Mouse (Mus musculus): ENCODE data around the gene Slc19a2. TPM values are rescaled to one million over a fixed set of nuclear protein-coding genes. Genes with fewer than 3 reads are reported as not detected.
"Not testable (repeated sequence)": the region's sequence is repeated elsewhere in the genome, so short reads cannot be mapped to it uniquely, and the experiment has no call there.

Gene Slc19a2
- polyA plus RNA-seq, 1 experiment from 2014 or later = 8.1 TPM

- Histone ChIP-seq H3K9me3 (ENCODE audit: control insufficient read depth, low read length) (no peaks in the 10 kb centered on the region), H3K9ac (no peak overlapping the region), H3K27me3 (ENCODE audit: control insufficient read depth, insufficient read depth, low read length) (peaks cover 10% of the 10 kb centered on the region), H3K4me1 (replicated peaks; ENCODE audit: control insufficient read depth, insufficient read depth, low read length) (no peaks in the 10 kb centered on the region), H3K4me2 (replicated peaks) (no peak overlapping the region), H3K4me3 (replicated peaks; ENCODE audit: low read length) (no peak overlapping the region), H3K36me3 (replicated peaks; ENCODE audit: control insufficient read depth, insufficient read depth) (no peaks in the 10 kb centered on the region), H3K27ac (no peak overlapping the region)
- ATAC-seq (ENCODE audit: low FRiP score) (no peak), DNase-seq (ENCODE audit: low spot score) (no peak)
- WGBS = 87% methylated on average over 4 of the region's 4 CpGs
Measured at GRCm38 (mm10) chr1:164220261-164220660, 28.6 kb upstream of the Slc19a2 start.

DNA sequence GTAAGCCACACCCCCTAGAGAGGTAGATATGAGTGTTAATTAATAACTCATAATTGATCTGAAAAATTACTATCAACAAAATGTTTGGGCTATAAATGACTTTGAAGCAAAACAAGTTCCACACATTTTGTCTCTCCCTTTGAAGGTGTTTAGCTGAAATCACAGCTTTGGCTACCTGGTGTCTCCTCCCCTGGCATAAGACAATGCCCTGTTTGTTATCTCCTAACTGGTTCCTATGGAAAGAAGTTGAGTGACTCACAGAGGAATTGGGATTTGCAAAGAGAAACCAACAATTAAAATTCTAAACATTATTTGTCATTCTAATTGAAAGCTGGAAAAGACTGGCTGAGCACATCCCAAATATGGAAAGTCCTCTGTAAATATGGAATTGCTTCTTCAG is 25.8 kb upstream of the Slc19a2 start:
- Histone ChIP-seq H3K36me3 (replicated peaks; ENCODE audit: control insufficient read depth, insufficient read depth) (no peaks in the 10 kb centered on the region), H3K4me1 (replicated peaks; ENCODE audit: control insufficient read depth, insufficient read depth, low read length) (no peaks in the 10 kb centered on the region), H3K9ac (no peak overlapping the region), H3K27me3 (ENCODE audit: control insufficient read depth, insufficient read depth, low read length) (peaks cover 10% of the 10 kb centered on the region), H3K27ac (no peak overlapping the region), H3K4me2 (replicated peaks) (no peak overlapping the region), H3K4me3 (replicated peaks; ENCODE audit: low read length) (no peak overlapping the region), H3K9me3 (ENCODE audit: control insufficient read depth, low read length) (no peaks in the 10 kb centered on the region)
- no peak for ATAC-seq (ENCODE audit: low FRiP score)
- DNase-seq (ENCODE audit: low spot score) = no peak

DNA sequence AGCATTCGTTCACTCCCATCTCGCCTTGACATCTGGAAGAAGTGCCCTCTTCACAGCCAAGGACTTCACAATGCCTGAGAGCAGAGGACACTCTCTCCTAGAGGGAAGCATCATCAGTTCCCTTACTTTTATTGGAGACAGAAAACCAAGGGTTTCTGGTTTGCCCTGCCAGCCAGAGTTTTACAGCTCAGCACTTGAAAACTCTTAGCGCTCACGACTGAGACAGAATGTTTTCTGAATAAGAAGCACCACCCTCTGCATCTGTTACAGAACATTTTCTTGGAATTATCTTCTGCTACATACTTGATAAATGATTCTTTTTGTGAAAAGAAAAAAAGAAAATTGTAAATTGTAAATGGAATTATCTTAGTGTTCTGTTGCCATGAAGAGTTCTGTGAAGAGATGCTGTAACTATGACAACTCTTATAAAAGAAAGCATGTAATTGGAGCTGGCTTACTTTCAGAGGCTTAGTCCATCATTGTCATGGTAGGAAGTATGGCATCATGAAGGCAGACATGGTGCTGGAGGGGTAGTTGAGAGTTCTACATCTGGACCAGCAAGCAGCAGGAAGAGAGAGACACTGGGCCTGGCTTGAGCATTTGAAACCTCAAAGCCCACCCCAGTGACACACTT is 16.8 kb upstream of the Slc19a2 start:
- H3K4me3 ChIP-seq (replicated peaks; ENCODE audit: low read length); H3K9me3 ChIP-seq (ENCODE audit: control insufficient read depth, low read length); H3K27me3 ChIP-seq (ENCODE audit: control insufficient read depth, insufficient read depth, low read length); ATAC-seq (ENCODE audit: low FRiP score); H3K36me3 ChIP-seq (replicated peaks; ENCODE audit: control insufficient read depth, insufficient read depth); DNase-seq (ENCODE audit: low spot score); H3K4me2 ChIP-seq (replicated peaks); H3K4me1 ChIP-seq (replicated peaks; ENCODE audit: control insufficient read depth, insufficient read depth, low read length); H3K27ac ChIP-seq; H3K9ac ChIP-seq: not testable (repeated sequence)
- 82% methylated on average over 2 of the region's 4 CpGs for WGBS

- Histone ChIP-seq H3K27me3 (ENCODE audit: control insufficient read depth, insufficient read depth, low read length) (no peaks in the 10 kb centered on the region), H3K4me1 (replicated peaks; ENCODE audit: control insufficient read depth, insufficient read depth, low read length) (no peaks in the 10 kb centered on the region), H3K36me3 (replicated peaks; ENCODE audit: control insufficient read depth, insufficient read depth) (no peaks in the 10 kb centered on the region), H3K4me2 (replicated peaks) (no peak overlapping the region), H3K9ac (no peak overlapping the region), H3K27ac (no peak overlapping the region), H3K9me3 (ENCODE audit: control insufficient read depth, low read length) (no peaks in the 10 kb centered on the region), H3K4me3 (replicated peaks; ENCODE audit: low read length) (no peak overlapping the region)
- no peak for DNase-seq (ENCODE audit: low spot score)
- ATAC-seq (ENCODE audit: low FRiP score) = no peak
- WGBS = 79% methylated on average over 1 of the region's 1 CpGs
Measured at GRCm38 (mm10) chr1:164233447-164233846, 15.4 kb upstream of the Slc19a2 start.

- Histone ChIP-seq H3K9me3 (ENCODE audit: control insufficient read depth, low read length) (no peaks in the 10 kb centered on the region), H3K9ac (no peak overlapping the region), H3K4me2 (replicated peaks) (no peak overlapping the region), H3K27ac (no peak overlapping the region), H3K4me1 (replicated peaks; ENCODE audit: control insufficient read depth, insufficient read depth, low read length) (no peaks in the 10 kb centered on the region), H3K4me3 (replicated peaks; ENCODE audit: low read length) (no peak overlapping the region), H3K27me3 (ENCODE audit: control insufficient read depth, insufficient read depth, low read length) (no peaks in the 10 kb centered on the region), H3K36me3 (replicated peaks; ENCODE audit: control insufficient read depth, insufficient read depth) (no peaks in the 10 kb centered on the region)
- ATAC-seq (ENCODE audit: low FRiP score) (no peak), DNase-seq (ENCODE audit: low spot score) (no peak)
- 67% methylated on average over 7 of the region's 7 CpGs for WGBS
Measured at GRCm38 (mm10) chr1:164235078-164235477, 13.8 kb upstream of the Slc19a2 start.

- Histone ChIP-seq H3K27ac (no peak overlapping the region), H3K9ac (no peak overlapping the region), H3K4me2 (replicated peaks) (no peak overlapping the region), H3K36me3 (replicated peaks; ENCODE audit: control insufficient read depth, insufficient read depth) (no peaks in the 10 kb centered on the region), H3K4me3 (replicated peaks; ENCODE audit: low read length) (no peak overlapping the region), H3K27me3 (ENCODE audit: control insufficient read depth, insufficient read depth, low read length) (no peaks in the 10 kb centered on the region), H3K4me1 (replicated peaks; ENCODE audit: control insufficient read depth, insufficient read depth, low read length) (no peaks in the 10 kb centered on the region), H3K9me3 (ENCODE audit: control insufficient read depth, low read length) (no peaks in the 10 kb centered on the region)
- ATAC-seq (ENCODE audit: low FRiP score) (no peak), DNase-seq (ENCODE audit: low spot score) (no peak)
- WGBS = 70% methylated on average over 7 of the region's 7 CpGs
Measured at GRCm38 (mm10) chr1:164236078-164236477, 12.8 kb upstream of the Slc19a2 start.

- Histone ChIP-seq H3K36me3 (replicated peaks; ENCODE audit: control insufficient read depth, insufficient read depth) (no peaks in the 10 kb centered on the region), H3K9me3 (ENCODE audit: control insufficient read depth, low read length) (no peaks in the 10 kb centered on the region), H3K27me3 (ENCODE audit: control insufficient read depth, insufficient read depth, low read length) (no peaks in the 10 kb centered on the region), H3K27ac (no peak overlapping the region), H3K4me3 (replicated peaks; ENCODE audit: low read length) (no peak overlapping the region), H3K4me1 (replicated peaks; ENCODE audit: control insufficient read depth, insufficient read depth, low read length) (no peaks in the 10 kb centered on the region), H3K4me2 (replicated peaks) (no peak overlapping the region), H3K9ac (no peak overlapping the region)
- no peak for DNase-seq (ENCODE audit: low spot score)
- ATAC-seq (ENCODE audit: low FRiP score) = no peak
- WGBS = 87% methylated on average over 2 of the region's 2 CpGs
Measured at GRCm38 (mm10) chr1:164241494-164241893, 7.4 kb upstream of the Slc19a2 start.

DNA sequence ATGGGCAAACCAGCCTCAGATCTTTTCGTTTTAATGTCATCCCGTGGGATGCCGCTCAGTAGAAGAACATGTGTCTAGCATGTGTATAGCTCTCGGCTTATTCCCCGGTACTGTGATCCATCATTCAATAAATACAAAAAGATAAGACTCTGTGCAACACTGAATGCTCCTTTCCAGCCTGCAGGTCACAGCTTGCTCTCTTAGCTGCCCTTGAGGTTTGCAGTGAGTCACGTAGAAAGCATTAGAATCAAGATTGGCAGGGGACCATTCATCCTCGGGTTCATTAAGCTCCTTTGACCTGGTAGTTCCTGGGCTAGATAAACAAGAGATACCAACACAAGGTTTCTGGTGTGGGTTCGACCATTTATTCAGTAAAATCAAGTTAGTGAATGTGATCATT is 6.0 kb upstream of the Slc19a2 start:
- DNase-seq (ENCODE audit: low spot score) (no peak), ATAC-seq (ENCODE audit: low FRiP score) (no peak)
- Histone ChIP-seq H3K27ac (no peak overlapping the region), H3K9ac (no peak overlapping the region), H3K4me2 (replicated peaks) (no peak overlapping the region), H3K36me3 (replicated peaks; ENCODE audit: control insufficient read depth, insufficient read depth) (no peaks in the 10 kb centered on the region), H3K9me3 (ENCODE audit: control insufficient read depth, low read length) (no peaks in the 10 kb centered on the region), H3K4me1 (replicated peaks; ENCODE audit: control insufficient read depth, insufficient read depth, low read length) (peaks cover 2% of the 10 kb centered on the region; the same call in 1 of the 2 replicates), H3K27me3 (ENCODE audit: control insufficient read depth, insufficient read depth, low read length) (no peaks in the 10 kb centered on the region), H3K4me3 (replicated peaks; ENCODE audit: low read length) (no peak overlapping the region)
- WGBS = 64% methylated on average over 8 of the region's 8 CpGs

- no peaks in the 10 kb centered on the region for H3K9me3 ChIP-seq (ENCODE audit: control insufficient read depth, low read length)
- H3K27me3 ChIP-seq (ENCODE audit: control insufficient read depth, insufficient read depth, low read length) = no peaks in the 10 kb centered on the region
- WGBS = 31% methylated on average over 8 of the region's 8 CpGs
- H3K27ac ChIP-seq = no peak overlapping the region
- peak overlapping the region; percentile 60; the same call in 1 of the 2 replicates for H3K9ac ChIP-seq
- no peaks in the 10 kb centered on the region for H3K36me3 ChIP-seq (replicated peaks; ENCODE audit: control insufficient read depth, insufficient read depth)
- no peak for ATAC-seq (ENCODE audit: low FRiP score)
- peak overlapping the region; percentile 80 for H3K4me2 ChIP-seq (replicated peaks)
- peaks cover 22% of the 10 kb centered on the region for H3K4me1 ChIP-seq (replicated peaks; ENCODE audit: control insufficient read depth, insufficient read depth, low read length)
- DNase-seq (ENCODE audit: low spot score) = no peak
- H3K4me3 ChIP-seq (replicated peaks; ENCODE audit: low read length) = peak overlapping the region; percentile 76
Measured at GRCm38 (mm10) chr1:164247442-164247841, 1.4 kb upstream of the Slc19a2 start.

- Histone ChIP-seq H3K36me3 (replicated peaks; ENCODE audit: control insufficient read depth, insufficient read depth) (no peaks in the 10 kb centered on the region), H3K4me3 (replicated peaks; ENCODE audit: low read length) (peak overlapping the region; percentile 76), H3K4me2 (replicated peaks) (peak overlapping the region; percentile 80), H3K27ac (peak overlapping the region; percentile 38; the same call in 1 of the 2 replicates), H3K9ac (peak overlapping the region; percentile 60), H3K27me3 (ENCODE audit: control insufficient read depth, insufficient read depth, low read length) (no peaks in the 10 kb centered on the region), H3K4me1 (replicated peaks; ENCODE audit: control insufficient read depth, insufficient read depth, low read length) (peaks cover 22% of the 10 kb centered on the region), H3K9me3 (ENCODE audit: control insufficient read depth, low read length) (no peaks in the 10 kb centered on the region)
- ATAC-seq (ENCODE audit: low FRiP score) = no peak
- no peak for DNase-seq (ENCODE audit: low spot score)
- 9% methylated on average over 10 of the region's 10 CpGs for WGBS
Measured at GRCm38 (mm10) chr1:164247971-164248370, 875 bp upstream of the Slc19a2 start.

Measured in hindbrain, embryonic 14.5 days (tissue).